Mouse (Mus musculus) erythroblast, embryonic 14.5 days (primary cell): ENCODE results near the gene Tefm.

Source experiments
- GATA1 ChIP-seq: IDR thresholded peaks from 2 replicates; pipeline ENCODE4 v1.6.1; 2012; ENCODE audit warnings: low read length, inconsistent platforms, mixed read lengths
- TAL1 ChIP-seq: IDR thresholded peaks from 3 replicates; pipeline ENCODE4 v1.6.1; 2012; ENCODE audit warnings: low read length, inconsistent platforms, mixed read lengths

- TF ChIP-seq GATA1 (no peak), TAL1 (no peak)
Observed at GRCm38 (mm10) chr11:80169629-80170028, 27.7 kb upstream of the Tefm start.
